Mouse (Mus musculus): ENCODE data around the gene Abl2.
A peak's percentile ranks its signal among the peaks of the same experiment; 100 is the strongest.

Gene Abl2

GRCm38 (mm10) chr1:156584175-156584574 lies 25.6 kb downstream of the Abl2 start:
- no peak for DNase-seq (ENCODE audit: low read depth, low spot score)

DNA sequence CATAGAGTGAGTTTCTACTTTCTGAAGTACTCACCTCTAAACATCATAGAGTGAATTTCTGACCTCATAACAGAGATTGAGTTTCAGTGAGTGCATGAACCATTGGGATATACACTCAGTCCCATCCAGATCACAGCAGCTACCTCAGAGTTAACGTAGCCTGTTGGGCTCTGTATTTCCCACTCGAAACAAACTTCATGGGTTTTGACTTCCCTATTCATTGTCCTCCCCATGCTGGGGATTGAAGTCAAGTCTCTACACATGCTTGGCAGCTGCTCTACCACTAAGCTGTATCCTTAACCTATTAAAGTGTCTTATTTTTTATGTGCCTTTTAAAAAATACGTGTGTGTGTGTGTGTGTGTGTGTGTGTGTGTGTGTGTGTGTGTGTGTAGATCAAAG lies 26.9 kb downstream of the Abl2 start:
- DNase-seq (ENCODE audit: low read depth, low spot score), result no peak

DNA sequence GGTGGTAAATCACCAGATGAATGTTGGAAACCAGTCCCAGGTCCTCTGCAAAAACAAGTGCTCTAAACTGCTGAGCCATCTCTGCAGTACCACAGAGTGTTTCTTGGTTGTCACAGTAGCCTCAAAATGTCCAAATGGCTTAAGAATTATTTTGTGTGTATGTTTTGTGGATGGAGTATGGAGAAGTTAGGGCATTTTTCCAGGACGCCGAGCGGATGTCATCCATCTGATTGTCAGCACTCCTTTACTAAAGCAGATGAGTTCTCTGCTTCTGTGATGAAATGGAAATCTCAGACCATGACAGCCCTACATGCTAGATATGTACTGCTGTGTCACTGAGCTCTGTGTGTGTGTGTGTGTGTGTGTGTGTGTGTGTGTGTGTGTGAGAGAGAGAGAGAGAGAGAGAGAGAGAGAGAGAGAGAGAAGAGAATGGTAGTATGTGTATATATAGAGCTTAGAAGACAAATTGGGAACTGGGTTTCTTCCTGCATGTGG lies 31.3 kb downstream of the Abl2 start:
- no peak for DNase-seq (ENCODE audit: low read depth, low spot score)

- DNase-seq (ENCODE audit: low read depth, low spot score), result no peak
Observed at GRCm38 (mm10) chr1:156590357-156590756, 31.8 kb downstream of the Abl2 start.

DNA sequence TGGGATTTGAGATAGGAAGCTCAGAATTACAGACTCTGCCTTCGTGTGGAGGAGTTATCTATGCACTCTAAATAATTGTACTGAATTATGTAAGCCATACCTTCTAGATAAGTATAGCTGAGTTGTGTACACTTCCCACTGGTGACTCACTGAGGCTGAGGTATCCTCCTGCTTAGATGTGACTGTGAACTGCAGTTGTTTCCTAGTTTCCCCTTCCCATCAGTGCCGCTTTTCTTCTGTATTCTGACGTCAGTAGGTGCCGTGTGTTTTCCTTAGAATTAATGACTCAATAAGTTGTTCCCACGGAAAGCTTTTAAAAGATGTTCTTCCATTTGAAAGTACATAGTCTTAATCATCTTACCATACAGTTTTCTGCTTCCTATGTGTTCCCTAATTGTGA lies 34.7 kb downstream of the Abl2 start:
- no peak for DNase-seq (ENCODE audit: low read depth, low spot score)

DNA sequence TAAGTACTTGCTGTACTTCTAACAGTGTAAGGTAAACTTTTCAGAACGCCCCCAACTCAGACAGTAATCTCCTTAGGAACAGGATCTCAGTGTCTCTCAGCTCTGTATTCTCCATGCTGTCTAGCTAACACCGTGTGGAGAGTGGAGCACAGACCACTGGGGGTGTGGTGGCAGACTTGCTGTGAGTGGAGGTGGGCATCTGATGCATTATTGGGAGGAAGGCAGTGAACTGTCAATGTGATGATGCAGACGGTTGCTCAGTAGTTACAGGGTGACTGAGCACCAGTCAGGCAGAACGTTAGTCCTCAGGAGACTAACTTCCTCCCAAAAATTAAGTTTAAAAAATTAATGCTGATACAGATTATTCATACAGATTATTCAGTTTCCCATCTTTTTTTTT lies 38.5 kb downstream of the Abl2 start:
- DNase-seq (ENCODE audit: low read depth, low spot score), result no peak

DNA sequence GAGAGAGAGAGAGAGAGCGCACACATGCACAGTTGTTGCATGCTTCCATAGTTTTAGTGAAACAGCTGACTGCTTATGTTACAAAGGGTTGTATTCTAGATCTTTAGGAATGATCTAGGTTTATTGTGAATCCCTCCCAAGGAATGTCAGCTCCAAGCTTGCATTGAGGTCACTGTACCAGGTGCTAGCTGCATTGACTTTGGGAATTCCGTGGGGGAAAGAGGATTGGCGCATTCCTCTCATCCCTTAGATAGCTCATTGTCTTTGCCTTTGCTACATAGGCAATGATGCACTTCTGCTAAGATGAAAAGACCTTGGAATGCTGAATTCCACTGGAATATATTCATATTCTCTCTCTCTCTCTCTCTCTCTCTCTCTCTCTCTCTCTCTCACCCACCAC lies 44.0 kb downstream of the Abl2 start:
- no peak for DNase-seq (ENCODE audit: low read depth, low spot score)

DNA sequence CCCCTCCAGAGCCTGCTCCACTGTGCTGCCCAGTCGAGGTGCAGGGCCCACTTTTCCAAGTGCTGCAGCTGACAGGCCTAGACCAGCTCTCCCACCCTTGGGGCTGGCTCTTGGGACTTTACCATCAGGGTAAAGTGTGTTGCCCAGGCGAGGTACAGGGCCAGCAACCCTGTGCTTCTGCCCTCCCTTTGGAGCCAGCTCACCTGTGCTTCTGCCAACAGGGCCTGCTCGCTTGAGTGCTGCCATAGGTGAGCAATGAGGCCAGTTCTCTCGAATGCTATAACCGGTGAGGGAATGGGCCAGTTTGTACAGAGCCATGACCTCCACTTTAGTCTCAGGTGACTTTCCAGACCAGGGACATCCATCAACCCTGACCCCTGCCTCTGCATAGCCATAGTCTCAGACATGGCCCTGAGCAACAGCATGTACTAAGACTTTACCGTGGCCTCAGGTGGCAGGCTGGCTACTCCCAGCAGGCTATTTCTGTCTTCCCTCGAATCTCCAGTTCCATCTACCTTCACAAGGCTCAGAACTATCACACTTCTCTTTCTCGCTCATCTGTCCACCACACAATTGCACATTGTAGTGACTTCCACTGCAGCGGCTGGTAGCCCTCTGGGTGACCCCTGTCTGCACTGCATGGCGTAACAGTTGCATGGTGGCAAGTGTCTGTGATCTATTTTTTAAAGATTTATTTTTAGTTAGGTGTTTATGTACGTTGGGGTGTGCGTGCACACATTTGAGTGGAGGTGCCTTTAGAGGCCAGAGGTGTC lies 46.7 kb downstream of the Abl2 start:
- no peak for DNase-seq (ENCODE audit: low read depth, low spot score)

- no peak for DNase-seq (ENCODE audit: low read depth, low spot score)
Observed at GRCm38 (mm10) chr1:156605940-156606339, 47.4 kb downstream of the Abl2 start.

DNA sequence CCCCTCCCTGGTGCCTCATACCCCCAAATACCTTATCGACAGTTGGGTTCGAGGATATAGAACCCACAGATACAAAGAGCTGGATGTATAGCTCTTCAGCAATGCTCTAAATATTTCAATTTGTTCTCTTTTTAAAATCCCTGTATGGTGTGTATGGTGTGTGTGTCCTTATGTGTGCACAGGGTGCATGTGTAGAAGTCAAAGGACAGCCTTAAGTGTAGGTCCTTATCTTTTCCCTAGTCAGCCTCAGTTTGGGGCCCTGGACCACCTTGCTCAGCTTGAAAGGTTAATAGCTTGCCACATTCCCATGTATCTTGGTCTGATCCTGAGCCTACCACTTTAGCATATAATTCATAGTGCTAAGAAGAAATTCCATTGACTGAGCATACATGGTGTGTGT lies 49.9 kb downstream of the Abl2 start:
- DNase-seq (ENCODE audit: low read depth, low spot score), result no peak

DNA sequence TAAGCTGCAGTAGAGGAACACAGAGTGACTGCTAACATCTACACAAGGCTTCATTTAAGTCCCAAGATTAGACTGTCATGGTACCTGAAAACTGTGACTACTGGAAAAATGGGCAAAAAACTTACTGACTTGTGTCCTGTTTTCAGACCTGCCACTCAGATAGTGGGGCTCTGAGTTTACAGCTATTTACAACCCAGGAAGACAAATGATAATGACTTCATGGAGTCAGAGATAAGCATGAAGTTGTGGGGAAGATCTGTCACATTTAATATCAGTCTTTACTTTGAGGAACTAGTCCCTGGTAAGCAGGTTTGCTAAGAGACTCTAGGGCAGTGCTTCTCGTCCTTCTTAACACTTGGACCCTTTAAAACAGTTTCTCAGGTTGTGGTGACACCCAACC lies 51.7 kb downstream of the Abl2 start:
- DNase-seq (ENCODE audit: low read depth, low spot score), result no peak

DNA sequence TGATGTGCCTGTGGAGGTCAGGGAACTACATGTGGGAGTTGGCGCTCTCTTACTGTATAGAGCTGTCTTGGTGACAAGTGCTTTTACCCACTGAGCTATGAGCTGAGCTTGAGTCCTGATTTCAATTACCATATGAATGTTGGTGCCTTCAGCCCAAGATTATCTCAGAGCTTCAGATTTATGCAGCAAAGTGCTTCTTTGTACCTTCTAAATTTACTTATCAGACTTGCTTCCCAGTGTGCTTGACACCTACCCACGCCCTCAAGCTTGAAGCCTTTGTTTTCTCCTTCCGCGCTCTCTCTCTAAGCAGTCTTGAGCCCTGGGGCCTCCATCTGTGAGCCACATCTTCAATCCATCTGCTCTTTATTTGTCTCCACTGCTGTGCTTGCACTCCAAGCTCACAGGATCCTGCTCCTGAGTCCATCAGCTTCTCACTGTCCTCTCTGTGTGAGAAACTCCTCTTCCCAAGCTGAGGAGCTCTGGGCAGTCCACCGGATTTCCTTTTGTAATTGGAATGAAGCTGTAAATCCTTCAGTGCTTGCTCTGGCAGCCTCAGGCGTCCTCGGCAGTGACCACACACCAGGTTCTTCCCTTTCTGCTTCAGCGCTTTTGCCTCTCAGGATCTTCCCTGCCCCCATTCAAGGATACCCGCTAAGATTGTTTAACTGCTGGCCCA lies 55.4 kb downstream of the Abl2 start:
- DNase-seq (ENCODE audit: low read depth, low spot score), result peak; percentile 4

GRCm38 (mm10) chr1:156614710-156615109 lies 56.1 kb downstream of the Abl2 start:
- no peak for DNase-seq (ENCODE audit: low read depth, low spot score)

DNA sequence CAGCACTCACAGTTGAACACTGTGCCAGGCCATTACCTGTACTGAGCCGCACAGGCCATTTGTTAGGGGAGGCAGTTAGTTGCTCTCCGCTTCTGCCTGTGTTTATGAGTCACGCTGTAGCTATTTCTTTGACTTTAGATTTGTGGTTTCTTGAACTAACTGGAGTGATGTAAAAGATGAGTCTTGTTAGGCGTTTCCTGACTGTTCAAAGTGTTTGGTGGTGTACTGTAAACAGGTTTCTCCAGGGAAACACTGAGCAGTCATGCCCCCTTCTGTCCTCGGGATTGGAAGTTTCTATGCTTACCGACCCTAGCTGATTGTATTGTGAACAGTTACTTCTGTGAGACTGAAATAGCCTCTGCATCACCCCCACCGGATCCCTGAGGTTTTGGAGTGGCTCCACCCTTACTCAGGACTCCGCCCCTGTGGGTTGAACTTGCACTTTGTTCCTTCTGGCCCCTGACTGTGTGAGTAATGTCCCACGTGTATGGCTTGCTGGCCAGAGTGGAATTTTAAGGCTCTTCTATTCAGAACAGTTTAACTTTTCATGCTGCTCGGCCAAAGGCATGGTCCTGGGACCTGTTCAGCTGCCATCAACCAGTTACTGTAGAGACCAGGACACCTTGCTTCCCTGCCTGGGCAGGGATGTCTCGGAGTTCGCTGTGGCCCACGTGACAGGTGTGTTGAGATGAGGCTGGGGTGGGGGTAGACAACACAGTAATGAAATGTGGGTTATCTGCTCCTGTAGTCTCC lies 57.0 kb downstream of the Abl2 start:
- DNase-seq (ENCODE audit: low read depth, low spot score), result no peak

DNA sequence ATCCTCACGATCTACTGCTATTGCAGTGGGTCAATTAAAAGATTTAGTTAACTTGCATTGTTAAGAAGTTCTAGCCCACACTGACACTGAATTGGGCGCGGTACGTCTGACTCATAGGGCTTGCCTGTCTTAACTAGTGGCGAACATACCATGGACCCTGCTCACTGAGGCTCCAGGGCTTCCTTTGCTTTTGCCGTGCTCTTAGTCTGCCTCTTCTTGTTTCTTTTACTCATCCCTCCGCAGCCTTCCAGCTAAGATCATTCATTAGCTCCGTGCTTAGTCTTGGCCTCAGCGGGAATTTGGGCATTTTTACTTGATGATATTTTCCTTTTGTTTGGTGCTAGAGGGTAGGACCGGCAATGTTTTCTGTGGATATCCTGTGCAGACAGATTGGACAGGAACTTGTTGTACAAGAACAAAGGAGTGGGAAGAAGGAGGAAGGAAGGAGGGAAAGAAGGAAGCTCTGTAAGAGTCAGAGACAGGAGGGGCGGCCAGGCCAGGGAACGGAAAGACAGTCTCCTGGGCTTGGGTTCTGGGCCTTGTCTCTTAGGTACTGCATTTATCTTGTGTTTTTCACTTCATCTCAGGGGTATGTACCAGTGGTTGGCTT lies 58.5 kb downstream of the Abl2 start:
- DNase-seq (ENCODE audit: low read depth, low spot score), result no peak

- no peak for DNase-seq (ENCODE audit: low read depth, low spot score)
Observed at GRCm38 (mm10) chr1:156617811-156618210, 59.2 kb downstream of the Abl2 start.

GRCm38 (mm10) chr1:156620292-156620909 lies 61.8 kb downstream of the Abl2 start:
- DNase-seq (ENCODE audit: low read depth, low spot score), result no peak

DNA sequence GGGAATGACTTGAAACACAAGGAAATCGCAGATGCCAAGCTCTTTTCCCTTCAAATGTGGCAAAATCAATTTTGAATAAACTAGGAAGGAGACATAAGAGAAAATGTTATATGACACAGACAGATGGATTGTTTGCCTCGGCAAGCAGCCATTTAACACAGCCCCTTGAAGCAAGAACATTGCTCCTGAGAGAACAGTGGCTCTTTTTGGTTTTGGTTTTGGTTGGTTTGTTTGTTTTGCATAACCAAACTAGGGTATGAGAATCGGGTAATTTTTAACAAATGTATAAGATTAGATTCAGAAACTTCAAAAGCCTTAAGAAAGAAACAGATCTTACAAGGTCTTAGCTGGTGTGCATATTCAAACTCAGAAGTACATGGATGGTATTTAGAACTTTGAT lies 62.4 kb downstream of the Abl2 start:
- no peak for DNase-seq (ENCODE audit: low read depth, low spot score)

GRCm38 (mm10) chr1:156624231-156624630 lies 65.6 kb downstream of the Abl2 start:
- DNase-seq (ENCODE audit: low read depth, low spot score), result no peak

DNA sequence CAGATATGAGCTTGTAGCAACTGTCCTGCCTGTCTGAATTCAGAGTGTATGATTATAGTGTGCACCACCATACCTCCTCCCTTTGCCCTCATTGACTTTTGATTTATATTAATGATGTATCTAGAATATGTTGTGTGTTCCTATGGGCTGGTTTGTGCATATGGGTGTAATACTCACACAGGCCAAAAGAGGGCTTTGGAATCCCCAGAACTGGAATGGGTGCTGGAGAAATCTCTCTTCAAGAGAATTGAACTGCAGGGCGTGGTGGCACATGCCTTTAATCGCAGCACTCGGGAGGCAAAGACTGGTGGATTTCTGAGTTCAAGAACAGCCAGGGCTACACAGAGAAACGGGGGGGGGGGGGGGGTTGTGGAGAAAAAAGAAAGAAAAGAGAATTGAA lies 68.1 kb downstream of the Abl2 start:
- DNase-seq (ENCODE audit: low read depth, low spot score), result no peak

GRCm38 (mm10) chr1:156629984-156630383 lies 71.4 kb downstream of the Abl2 start:
- no peak for DNase-seq (ENCODE audit: low read depth, low spot score)

DNA sequence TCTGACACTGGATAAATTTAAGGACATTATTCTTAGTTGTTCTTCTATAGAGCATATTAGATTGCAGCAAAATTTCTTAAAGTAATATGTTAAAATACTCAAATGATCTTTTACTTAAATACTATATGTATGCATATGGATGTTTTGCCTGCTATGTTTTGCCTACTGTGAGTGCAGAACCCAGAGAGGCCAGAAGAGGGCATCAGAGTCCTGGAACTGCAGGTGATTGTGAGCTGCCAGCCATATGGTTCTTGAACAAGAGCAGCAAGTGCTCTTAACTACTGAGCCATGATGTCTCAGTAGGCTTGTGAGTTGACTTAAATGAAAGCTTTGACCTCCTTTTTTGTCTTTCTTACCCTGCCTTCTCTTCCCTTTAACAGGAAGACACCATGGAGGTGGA lies 72.4 kb downstream of the Abl2 start:
- DNase-seq (ENCODE audit: low read depth, low spot score), result no peak
